Mouse (Mus musculus): ENCODE results near the gene Gm28870. TPM values are rescaled to one million over a fixed set of nuclear protein-coding genes. Genes with fewer than 3 reads are reported as not detected.
"Not testable (repeated sequence)": the region's sequence is repeated elsewhere in the genome, so short reads cannot be mapped to it uniquely, and the experiment has no call there.

The Gm28870 gene
- not detected in 2 replicates for polyA plus RNA-seq (2015; fragmentation: Nextera tagmentation; extraction: Ambion mirVana)

DNA sequence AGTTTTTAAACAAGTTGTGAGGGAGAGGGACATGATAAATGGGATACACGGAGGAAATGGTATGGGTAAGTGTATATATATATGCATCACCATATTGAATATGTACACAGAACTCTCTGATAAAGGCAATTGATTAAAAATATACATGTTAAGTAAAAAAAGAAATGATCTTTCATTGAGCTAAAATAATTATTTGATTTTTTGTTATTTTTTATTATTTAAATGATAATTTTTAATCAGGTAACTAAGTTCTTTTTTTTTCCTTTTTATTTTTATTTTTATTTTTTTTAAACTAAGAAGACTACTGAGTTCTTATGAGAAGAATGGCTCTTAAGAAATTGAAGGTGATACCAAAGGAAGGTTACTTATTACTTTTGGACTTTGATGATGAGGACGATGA, at the start of gene Gm28870:
Gm28870 (plus strand) TSS at position 301 of the 400 bp plus-strand sequence.
- H3K36me3 ChIP-seq; H3K9me3 ChIP-seq (replicated peaks); H3K27me3 ChIP-seq; H3K4me1 ChIP-seq (replicated peaks); ATAC-seq (replicated peaks; ENCODE audit: insufficient number of reproducible peaks, insufficient read depth, low FRiP score, low read depth); H3K9ac ChIP-seq; H3K4me2 ChIP-seq; H3K4me3 ChIP-seq; H3K27ac ChIP-seq: not testable (repeated sequence)
- WGBS = no CpG with 5 or more reads among the region's 2 CpGs

Data from heart, embryonic 15.5 days (tissue).